Mouse (Mus musculus) regulatory T cell (primary cell): ENCODE measurements around the gene Gas2.

Experiments
- in situ Hi-C: fragments of 300-600 bp; cut with MboI, MseI; formaldehyde crosslinking; loops from one replicate; pipeline ENCODE4 v1.15.1; 2025; ENCODE audit warnings: high pct_unique_total_duplicates

Gene Gas2

DNA sequence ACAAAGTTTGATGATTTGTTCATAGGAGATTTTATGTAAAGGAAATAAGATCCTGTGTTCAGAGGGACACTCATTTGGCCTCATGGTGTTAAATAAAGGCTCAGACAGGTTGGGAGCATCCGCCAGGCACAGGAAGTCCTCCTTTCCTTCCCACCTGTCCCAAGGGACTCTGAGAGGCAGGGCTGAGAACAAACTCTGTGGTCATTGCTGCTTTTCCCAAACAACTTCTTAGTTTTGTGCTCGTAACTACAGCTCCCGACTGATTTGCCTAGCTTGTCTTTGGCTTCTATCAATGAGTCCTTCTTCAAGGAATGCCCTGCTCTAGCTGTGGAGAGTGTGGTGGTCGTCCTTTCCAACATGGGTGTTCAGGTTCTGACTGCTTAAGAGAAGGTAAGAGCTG is 18.3 kb downstream of the Gas2 start:
- in situ Hi-C loops = no loop called here

DNA sequence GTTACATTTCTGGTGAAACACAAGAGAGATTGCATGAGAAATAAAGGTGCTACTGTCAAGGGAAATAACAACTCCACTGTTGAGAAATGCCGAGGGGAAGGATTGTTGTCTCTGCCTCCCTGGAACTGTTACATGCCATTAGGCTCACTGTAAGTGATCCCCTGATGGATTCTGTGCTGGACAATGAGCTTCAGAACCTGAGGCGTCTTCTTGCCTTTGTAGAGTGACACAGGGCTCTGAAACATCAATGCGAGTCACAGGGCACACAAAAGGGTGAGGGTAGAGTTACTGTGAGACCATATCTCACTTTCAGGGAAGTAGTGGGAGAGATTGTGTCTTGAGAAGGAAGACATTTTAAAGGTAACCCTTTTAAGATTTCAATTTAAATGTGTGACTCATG is 23.5 kb downstream of the Gas2 start:
- in situ Hi-C loops = no loop called here

DNA sequence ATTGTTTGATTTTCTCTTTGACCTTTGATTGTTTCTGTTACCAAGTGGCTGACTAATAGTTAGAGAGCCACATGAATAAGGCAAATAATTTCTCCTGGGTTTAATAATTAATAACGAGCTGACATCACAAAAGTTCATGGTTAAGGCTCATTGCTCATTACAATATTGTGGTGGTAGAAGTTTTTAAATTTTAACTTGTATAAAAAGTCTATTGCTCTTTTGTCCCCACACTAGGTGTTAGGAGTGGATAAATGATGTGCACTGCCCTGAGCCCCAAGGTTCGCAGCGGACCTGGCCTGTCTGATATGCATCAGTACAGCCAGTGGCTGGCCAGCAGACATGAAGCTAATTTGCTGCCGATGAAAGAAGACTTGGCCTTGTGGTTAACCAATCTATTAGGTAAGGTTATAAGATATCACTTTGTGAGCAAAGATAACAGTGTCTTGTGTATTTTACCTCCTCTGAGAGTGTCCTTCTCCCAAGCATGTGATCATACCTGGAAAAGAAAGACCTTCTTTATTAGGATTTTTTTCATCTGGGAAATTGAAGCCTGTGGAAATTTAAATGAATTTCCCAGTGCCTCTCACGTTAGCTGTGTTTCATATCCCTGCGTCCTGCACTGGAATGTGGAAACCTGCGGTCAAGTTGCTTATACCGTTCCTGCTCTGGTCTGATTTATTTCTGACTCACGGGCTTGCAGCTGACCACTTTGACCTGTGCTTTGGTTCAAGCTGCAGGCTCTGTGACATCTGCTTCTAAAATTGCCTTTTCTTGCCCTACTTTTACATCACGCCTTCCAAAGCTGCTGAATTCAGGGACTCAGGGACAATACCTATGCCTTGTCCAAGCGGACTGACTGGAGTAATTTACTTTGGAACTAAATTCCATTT is 26.1 kb downstream of the Gas2 start:
- in situ Hi-C loops = no loop called here

DNA sequence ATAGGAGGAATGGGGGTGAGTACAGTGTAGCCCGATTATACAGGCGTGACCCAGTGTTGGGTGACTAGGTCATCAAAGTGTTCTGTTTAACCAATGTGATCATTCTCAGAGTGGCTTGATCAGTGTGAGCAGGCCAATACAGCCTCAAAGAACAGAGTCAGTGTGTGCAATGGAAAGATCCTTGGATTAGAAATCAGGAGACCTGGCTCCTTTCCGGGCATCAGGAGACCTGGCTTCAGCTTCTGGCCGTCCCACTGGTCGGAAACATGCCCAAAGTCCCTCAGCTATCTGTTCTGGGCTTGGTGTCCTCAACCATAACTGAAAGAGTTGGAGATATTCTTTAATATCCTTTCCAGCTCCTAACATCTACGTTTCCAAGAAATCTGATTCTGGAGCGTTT is 27.8 kb downstream of the Gas2 start:
- in situ Hi-C loops = no loop called here

DNA sequence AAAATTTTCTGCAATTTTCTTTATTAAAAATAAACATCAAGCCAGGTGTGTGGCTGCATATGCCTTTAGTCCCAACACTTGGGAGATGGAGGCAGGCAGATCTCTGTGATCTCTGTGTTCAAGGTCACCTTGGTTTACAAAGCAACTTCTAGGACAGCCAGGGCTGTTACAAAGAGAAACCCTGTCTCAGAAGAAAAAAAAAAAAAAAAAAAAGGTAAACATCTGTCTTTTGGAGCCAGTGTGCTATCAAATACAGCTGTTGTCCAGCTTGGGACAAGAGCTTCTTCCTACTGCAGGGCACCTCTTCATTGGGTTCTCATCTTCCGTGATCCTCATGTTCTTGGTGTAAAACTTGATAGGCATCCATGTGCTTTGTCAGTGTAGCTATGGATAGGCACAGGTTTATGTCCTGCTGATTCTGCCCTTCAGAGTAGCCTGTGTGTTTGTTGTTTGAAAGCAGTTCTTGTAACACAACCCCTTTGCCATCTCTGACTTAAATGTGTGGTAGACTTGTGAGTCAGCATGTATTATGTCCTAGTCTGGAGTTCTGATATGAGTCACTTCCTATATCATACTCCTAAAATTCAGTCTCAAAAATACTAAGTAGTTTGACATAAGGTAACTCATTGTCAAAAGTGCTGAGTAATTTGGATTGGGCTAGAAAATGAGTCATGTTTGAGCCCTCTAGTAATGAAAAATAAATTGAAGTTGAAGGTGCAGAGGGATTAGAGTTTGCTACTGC is 30.6 kb downstream of the Gas2 start:
- in situ Hi-C loops = no loop called here

DNA sequence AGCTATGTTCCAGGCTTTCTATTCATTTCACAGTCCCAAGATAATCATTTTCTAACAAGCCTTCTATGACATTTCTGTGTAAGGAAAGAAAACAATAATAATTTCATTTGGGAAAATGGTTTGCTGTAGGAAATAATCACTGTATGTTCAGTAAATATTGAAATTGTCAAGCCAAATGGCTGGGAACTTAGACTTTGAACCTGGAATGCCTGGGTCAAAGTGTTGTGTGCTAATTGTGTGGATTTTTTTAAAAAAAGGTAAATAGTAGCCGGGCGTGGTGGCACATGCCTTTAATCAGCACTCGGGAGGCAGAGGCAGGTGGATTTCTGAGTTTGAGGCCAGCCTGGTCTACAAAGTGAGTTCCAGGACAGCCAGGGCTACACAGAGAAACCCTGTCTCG is 31.2 kb downstream of the Gas2 start:
- in situ Hi-C loops = no loop called here

DNA sequence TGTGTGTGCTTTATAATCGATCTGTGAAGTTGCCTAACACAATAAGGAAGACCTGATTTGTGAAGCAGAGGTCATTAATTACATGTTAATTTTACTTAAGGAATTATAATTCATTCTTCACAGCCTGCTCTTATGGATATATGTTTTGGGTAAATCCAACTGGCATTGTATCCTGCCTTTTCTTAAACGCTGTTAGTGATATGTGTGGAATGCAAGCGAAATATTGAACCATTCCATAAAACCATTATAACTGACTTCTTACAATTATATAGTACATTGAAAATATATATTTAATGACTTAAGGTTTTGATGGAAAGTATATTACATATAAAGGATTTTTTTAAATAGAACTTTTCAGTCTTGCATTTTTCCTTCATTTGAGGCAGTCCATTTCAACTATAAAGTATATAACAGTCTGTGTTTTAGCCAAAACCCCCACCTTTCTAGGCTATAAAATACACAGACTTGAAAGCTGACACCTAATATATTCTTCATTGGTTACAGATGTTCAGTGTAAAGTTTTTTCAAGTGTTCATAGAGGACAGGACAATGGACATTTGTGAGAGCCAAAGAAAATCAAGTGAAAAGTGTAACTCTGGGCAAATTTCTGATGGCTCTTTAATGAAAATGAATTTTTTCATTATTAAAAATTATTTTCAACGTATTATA is 32.5 kb downstream of the Gas2 start:
- in situ Hi-C loops = no loop called here

DNA sequence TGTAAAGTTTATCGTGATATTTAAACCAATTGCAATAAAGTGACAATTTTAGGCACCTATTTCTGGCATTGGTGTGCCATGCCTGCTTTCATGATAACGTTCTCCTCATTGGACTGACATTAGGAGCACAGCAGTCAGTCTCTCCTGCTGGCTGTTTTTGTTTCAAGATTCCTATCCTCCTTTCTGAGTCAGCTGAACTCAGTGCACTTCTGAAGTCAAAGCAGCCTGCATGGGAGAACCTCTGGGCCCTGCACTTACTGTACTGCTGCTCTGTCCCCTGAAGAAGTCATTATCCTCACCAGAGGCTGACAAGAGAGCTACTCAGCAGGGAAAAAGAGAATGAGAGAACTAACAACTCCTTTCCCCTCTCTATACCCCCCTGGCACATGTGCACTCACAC is 33.1 kb downstream of the Gas2 start:
- in situ Hi-C loops = no loop called here

DNA sequence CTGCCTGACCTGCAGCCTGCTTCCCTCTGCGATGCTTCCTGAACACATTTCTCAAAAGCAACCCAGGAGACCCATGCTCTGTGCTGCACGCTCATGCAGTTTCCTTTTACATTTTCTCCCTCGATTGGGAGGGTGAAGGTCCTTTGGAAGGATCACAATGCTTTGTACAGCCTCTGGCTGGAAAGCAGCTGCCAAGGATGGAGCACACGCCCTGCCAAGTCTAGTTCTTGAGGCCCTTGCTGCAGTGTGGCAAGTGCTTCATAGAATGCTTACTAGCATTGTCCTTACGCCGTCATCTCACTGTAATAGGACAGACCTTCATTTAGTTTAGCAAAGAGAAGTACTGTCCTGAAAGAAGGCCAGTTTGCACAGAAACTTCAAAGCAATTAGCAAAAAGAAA is 37.3 kb downstream of the Gas2 start:
- in situ Hi-C loops = no loop called here

DNA sequence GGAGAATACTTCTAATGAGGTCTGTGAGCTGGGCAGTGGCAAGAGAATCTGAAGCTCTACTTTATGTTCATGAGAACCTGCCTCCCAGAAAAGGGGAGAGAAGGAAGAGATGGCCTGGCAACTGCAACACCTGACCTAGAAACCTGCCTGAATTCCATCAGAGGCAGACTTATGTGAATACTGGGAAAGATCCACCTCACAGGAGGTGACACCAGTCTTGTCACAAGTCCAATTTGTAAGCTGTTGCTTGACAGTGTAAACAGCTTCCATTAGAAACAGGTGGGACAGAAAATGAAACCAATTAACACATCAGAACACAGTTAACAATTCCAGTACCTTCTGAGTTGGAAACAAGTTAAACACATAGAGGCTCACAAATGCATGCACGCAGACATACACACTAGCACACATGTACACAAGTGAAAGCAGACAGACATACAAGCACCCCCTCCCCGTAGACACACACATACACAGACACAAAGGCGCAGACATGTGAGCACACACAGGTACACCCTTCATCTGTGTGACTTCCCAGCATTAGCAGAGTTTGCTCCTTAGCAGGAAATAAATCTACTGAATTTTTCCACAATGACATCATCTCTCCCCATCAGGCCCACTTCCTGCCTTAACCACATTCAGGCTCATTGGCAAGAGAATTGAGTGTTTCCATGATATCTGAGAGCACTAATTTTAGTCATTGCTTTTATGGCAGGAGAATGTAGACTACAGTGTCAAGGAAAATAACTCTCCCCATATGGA is 51.7 kb downstream of the Gas2 start:
- in situ Hi-C loops = no loop called here

DNA sequence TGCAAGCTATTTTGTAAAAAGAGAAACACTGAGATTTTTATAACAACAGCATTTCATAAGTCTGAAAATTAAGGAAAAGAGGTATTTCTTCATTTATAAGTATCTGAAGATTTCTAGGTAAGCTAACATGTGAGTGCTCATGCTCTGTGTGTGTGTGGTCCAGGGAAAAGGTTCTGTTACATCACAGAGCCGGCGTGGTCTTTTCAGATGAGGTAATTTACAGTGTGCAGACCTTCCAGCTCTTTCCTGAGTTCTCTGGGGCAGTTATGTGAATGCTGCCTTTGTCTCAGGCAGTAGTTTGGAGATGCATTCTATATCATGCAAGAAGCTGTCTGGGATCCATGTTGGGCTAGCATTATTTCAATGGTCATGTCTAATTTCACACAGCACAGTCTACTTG is 52.3 kb downstream of the Gas2 start:
- in situ Hi-C loops = no loop called here

DNA sequence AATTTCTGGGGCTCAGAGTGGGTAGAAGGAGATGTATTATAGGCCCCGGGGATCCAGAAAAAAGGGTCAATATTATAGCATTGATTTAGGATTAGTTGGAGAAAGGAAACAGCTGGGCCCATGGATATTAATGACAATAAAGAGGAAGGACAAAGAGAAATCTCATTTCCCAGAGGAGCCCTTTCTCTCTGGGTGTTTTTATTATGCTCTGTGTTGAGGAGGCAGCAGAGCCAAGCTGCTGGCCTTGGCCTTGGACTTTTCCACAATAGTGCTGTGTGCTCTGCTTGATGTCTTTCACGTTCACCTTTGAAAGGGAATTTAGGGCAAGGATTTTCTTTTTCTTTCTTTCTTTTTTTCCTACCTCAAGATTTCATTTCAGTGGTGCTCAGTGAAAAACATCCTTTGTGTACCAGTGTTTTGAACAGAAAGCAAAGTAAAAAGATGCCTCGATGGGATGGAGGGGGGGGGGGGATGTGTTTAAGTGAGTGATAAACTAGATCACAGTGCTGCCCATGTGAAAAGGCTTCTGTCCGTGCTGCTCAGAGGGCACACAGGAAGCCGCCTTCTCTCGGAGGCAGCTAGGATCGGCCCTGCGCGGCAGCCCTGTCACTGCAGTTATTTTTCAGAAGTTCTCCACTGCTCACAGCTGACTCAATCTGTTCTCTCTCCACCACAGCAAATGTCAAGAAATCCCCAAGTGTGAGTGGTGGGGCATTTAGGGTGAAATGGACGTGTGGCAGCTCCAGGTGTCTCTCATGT is 67.1 kb downstream of the Gas2 start:
- in situ Hi-C loops = no loop called here

DNA sequence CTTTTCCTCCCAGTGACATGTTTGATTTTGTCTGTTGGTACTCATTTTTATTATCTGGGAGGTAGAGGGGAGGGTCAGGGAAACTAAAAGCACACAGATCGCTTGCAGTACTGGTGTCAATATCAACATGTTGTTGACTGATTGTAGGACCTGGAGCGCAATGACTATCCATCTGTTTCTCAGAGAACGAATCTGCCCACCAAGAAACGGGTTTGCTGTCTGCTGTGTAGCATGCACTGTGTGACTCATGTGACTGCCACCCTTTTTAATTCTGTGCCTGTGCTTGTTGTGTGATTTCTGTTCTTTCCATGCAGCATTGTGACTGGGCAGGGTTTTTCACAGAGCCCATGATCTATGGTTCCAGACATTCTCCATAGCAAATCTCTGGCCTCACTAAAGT is 69.4 kb downstream of the Gas2 start:
- in situ Hi-C loops = no loop called here

DNA sequence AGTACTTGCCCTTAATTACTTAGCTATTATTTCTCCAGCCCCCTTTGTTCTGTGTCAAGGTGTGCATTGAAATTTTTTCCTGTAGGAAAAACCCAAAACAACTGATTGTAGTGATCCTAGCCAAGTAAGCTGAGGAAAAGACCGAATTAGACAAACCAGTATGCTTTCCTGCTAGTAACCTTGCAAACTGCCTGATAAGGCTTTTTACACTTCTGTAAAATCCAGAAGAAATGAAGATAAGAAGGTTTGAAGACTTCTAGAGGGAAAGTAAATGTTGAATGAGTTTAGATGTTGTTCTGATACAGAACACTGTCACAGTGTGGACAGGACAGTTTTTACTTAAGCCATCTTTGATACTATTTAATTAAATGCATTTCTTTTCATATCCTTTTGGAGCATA is 75.5 kb downstream of the Gas2 start:
- in situ Hi-C loops = no loop called here

DNA sequence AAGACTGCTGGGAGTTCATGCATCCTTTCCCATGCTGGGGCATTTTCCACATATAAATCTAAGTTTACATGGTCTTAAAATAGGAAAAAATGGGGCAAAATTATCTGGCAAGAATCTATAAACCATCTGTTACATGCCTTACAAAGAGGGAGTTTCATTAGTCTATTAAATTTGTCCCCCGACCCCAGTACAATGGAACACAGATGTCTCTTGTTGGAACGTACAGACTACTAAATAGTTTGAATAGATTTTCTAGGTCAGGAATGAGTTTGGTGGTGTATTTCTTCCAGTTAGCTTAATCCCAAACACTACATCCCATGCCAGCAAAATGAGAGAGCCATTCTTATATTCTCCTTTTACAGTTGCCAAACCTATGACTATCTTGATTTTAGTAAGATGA is 78.6 kb downstream of the Gas2 start:
- in situ Hi-C loops = no loop called here

DNA sequence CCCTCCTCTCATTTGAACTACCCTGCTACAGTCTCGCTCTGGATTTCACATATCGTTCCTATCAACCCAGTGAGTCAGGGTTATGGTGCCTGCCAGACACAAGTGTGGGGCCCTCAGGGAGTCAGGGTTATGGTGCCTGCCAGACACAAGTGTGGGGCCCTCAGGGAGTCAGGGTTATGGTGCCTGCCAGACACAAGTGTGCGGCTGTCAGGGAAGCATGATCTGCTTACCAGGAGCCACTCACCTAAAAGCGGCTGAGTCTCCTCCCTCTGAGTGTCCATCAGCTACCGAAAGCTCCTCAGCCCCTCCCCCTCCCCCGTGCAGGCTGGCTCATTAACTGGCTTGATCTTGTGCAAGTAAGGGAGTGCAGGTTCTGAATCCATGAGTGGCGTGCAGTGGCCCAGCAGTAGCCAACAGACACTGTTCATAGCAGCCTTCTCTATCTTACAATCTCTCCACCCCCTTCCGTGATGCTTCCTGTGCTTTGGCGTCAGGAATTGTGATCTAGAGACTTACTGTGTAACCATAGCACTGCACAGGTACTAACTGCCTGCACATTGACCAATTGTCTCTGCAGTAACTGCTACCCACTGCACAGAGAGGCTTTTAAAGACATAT is 93.7 kb downstream of the Gas2 start:
- in situ Hi-C loops = no loop called here

DNA sequence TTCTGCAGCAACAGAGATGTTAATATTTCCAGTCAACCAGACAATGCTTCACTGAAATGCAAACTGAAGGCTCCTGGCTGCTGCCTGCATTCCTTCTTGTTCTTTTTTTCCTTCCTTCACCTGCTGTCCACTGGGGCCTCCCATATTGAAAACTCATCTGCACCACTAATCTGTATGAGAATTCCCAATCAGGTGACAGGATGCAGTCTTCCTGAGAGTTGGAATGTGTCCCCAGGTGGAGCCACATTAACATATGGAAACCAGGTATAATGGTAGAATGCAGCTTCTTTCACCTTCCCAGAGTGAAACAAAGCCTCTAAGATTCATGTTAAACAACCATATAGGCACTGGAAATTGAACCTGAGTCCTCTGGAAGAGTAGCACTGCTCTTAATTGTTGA is 96.0 kb downstream of the Gas2 start:
- in situ Hi-C loops = no loop called here

DNA sequence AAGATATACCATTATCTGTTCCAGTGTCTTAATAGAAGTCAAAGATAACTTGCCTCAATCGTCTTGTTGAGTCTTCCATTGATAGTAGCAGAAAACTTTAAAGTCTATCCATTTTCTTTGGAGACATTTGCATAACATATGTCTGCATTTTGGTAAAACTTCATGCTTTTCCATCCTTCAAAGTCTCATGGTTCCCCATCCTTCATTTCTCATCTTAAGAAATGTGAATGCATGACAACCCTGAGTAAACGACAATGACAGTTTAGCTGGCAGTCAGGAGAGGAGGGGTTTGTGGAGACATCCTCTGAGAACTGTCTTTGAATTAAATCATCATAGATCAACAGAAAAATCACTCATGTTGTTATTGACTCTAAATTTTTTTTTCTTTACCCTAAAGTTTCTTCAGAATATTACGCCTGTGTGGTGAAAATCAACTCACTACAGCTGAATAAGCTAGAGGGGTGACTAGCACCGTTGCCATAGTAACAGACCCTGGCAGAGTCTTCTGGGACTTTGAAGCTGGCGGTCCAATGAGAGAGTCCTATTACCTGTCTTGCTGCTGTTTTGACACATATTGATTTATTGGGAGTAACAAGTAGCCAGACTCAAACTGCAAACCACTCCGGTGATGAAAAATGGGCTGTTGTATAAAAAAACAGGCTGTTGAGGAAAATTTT is 99.0 kb downstream of the Gas2 start:
- in situ Hi-C loops = no loop called here

DNA sequence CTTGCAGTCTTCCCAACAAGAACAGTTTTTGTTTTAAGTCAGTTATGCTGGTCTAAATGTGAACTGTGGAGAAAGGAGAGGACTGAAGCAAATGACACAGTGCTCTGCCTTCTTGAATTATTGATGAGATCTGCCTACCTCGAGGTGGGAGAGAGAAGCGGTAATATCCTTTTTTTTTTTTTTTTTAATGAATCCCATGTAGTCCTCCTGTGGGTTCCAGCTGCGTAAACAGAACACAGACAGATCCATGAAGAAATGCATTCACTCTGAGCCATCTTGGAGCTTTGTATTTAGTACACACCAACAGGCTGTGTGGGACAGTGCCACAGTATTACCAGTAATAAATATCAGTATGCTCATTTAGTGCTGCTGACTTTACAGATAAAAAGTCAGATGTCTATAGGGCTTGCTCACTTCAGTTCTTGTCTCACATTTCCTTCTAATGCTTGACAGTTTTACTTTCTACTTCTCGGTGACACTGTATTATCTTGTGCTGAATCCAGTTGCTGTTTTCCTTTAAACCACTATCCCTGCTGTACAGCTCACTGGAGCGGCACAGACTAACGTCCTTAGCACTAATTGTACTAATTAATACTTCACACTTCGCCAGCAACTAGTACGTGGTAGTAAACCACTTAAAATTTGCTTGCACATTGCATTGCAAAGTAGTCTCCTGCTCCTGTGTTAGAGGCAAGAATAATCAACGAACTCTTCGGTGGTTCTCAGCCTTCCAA is 100.6 kb downstream of the Gas2 start:
- in situ Hi-C loops = no loop called here
